8 mouse cellular contexts compared by ENCODE assay signal in genomic region chr17:35868961-35869345, GRCm38 (mm10). TPM values are rescaled to one million over a fixed set of nuclear protein-coding genes. Genes with fewer than 3 reads are reported as not detected.
DNase-seq lines count a peak whose midpoint lies in the region; ATAC-seq and TF ChIP-seq lines count a peak whose summit lies in the region.

No protein-coding gene starts in this region.

- no peaks in the 10 kb centered on the region for H3K27me3 ChIP-seq in limb, embryonic 15.5 days
- H3K27me3 ChIP-seq in stomach, postnatal 0 days (ENCODE audit: control insufficient read depth, insufficient read depth, low read length), result no peaks in the 10 kb centered on the region

- H3K4me2 ChIP-seq in limb, embryonic 15.5 days, result peak overlapping the region; percentile 92
- peak overlapping the region; percentile 85 for H3K4me2 ChIP-seq in stomach, postnatal 0 days (replicated peaks; ENCODE audit: low read depth)

- DNase-seq in gastrocnemius, adult 2 months, result peak; percentile 3
- no peak for DNase-seq in gastrocnemius, postnatal 4 days (ENCODE audit: low spot score in 2 of 2)
- peak; percentile 21 for DNase-seq in thymus, postnatal 14 days
- DNase-seq in thymus, postnatal 4 days, result no peak
- DNase-seq in stomach, postnatal 0 days (ENCODE audit: low spot score), result no peak
- DNase-seq in cerebellum, adult 18-20 months, result no peak
- DNase-seq in left cerebral cortex, postnatal 14 days (ENCODE audit: low spot score in 2 of 2), result no peak

- H3K27ac ChIP-seq in gastrocnemius, adult 2 months, result peak overlapping the region; percentile 96
- peak overlapping the region; percentile 97 for H3K27ac ChIP-seq in limb, embryonic 15.5 days
- H3K27ac ChIP-seq in stomach, postnatal 0 days (replicated peaks), result peak overlapping the region; percentile 94

- 3% methylated on average over 7 of the region's 7 CpGs for WGBS in limb, embryonic 15.5 days
- WGBS in stomach, postnatal 0 days, result 2% methylated on average over 7 of the region's 7 CpGs

- peaks cover 8% of the 10 kb centered on the region for H3K36me3 ChIP-seq in limb, embryonic 15.5 days
- no peaks in the 10 kb centered on the region; the same call in 1 of the 2 replicates for H3K36me3 ChIP-seq in stomach, postnatal 0 days (ENCODE audit: control insufficient read depth, insufficient read depth, low read length)

- intact Hi-C loops in gastrocnemius, adult 2 months (cut with DNase I), result no loop called here
- intact Hi-C loops in left cerebral cortex, postnatal 14 days (cut with DNase I), result no loop called here

- H3K4me1 ChIP-seq in limb, embryonic 15.5 days, result peaks cover 64% of the 10 kb centered on the region
- peaks cover 3% of the 10 kb centered on the region; the same call in 1 of the 2 replicates for H3K4me1 ChIP-seq in stomach, postnatal 0 days (replicated peaks; ENCODE audit: control insufficient read depth, insufficient read depth)

- peak overlapping the region; percentile 78 for H3K4me3 ChIP-seq in gastrocnemius, adult 2 months
- peak overlapping the region; percentile 69 for H3K4me3 ChIP-seq in limb, embryonic 15.5 days
- peak overlapping the region; percentile 60 for H3K4me3 ChIP-seq in stomach, postnatal 0 days (ENCODE audit: low read depth, low read length)

- TF ChIP-seq CTCF in gastrocnemius, adult 2 months (IDR thresholded peaks at IDR 0.05), result no peak
- TF ChIP-seq CTCF in stomach, postnatal 0 days (IDR thresholded peaks at IDR 0.05; ENCODE audit: low read depth), result no peak

- no peak for TF ChIP-seq EP300 in stomach, postnatal 0 days (optimal IDR thresholded peaks at IDR 0.05)

- ATAC-seq in limb, embryonic 15.5 days (ENCODE audit: insufficient number of reproducible peaks, low FRiP score, low TSS enrichment, low read depth), result no peak
- ATAC-seq in stomach, postnatal 0 days (ENCODE audit: low FRiP score, low TSS enrichment), result no peak

- H3K9ac ChIP-seq in limb, embryonic 15.5 days, result peak overlapping the region; percentile 65
- H3K9ac ChIP-seq in stomach, postnatal 0 days (ENCODE audit: low read length), result peak overlapping the region; percentile 77

- H3K9me3 ChIP-seq in limb, embryonic 15.5 days, result no peaks in the 10 kb centered on the region
- no peaks in the 10 kb centered on the region for H3K9me3 ChIP-seq in stomach, postnatal 0 days (ENCODE audit: control insufficient read depth, low read length)

RNA-seq across cellular contexts. Expression of gene Ppp1r18, which starts 3.6 kb away (rescaled TPM):
- total RNA-seq in gastrocnemius, adult 2 months (2021), result 1 to 10 TPM; 3.9 to 7.9 TPM
- total RNA-seq in gastrocnemius, postnatal 4 days (2021), result 10 to 100 TPM; 30.2 to 32.7 TPM
- 24.8 and 28.8 TPM in 2 replicates for polyA plus RNA-seq in limb, embryonic 15.5 days (2015; fragmentation: Nextera tagmentation; extraction: Ambion mirVana)
- 15.3 and 16.6 TPM in 2 replicates for polyA plus RNA-seq in stomach, postnatal 0 days (2015; fragmentation: Nextera tagmentation; extraction: Ambion mirVana)
- total RNA-seq in left cerebral cortex, postnatal 14 days (2021), result 10 to 100 TPM; 12.8 to 14.1 TPM

RNA-seq across cellular contexts. Expression of gene Nrm, which starts 7.8 kb away (rescaled TPM):
- under 1 TPM; 0.82 to 0.86 TPM for total RNA-seq in gastrocnemius, adult 2 months (2021)
- total RNA-seq in gastrocnemius, postnatal 4 days (2021), result 10 to 100 TPM; 20.8 to 26.4 TPM
- polyA plus RNA-seq in limb, embryonic 15.5 days (2015; fragmentation: Nextera tagmentation; extraction: Ambion mirVana), result 55.5 and 59.0 TPM in 2 replicates
- polyA plus RNA-seq in stomach, postnatal 0 days (2015; fragmentation: Nextera tagmentation; extraction: Ambion mirVana), result 27.3 and 27.4 TPM in 2 replicates
- 1 to 10 TPM; 5.1 TPM for total RNA-seq in left cerebral cortex, postnatal 14 days (2021)

RNA-seq across cellular contexts. Expression of gene Dhx16, which starts 10.7 kb away (rescaled TPM):
- total RNA-seq in gastrocnemius, adult 2 months (2021), result 10 to 100 TPM; 13.2 to 16.2 TPM
- 10 to 100 TPM; 22.1 to 25.1 TPM for total RNA-seq in gastrocnemius, postnatal 4 days (2021)
- 36.8 and 41.3 TPM in 2 replicates for polyA plus RNA-seq in limb, embryonic 15.5 days (2015; fragmentation: Nextera tagmentation; extraction: Ambion mirVana)
- polyA plus RNA-seq in stomach, postnatal 0 days (2015; fragmentation: Nextera tagmentation; extraction: Ambion mirVana), result 14.2 and 19.3 TPM in 2 replicates
- 10 to 100 TPM; 30.1 to 32.1 TPM for total RNA-seq in left cerebral cortex, postnatal 14 days (2021)

RNA-seq across cellular contexts. Expression of gene Mdc1, which starts 27.6 kb away (rescaled TPM):
- total RNA-seq in gastrocnemius, adult 2 months (2021), result 1 to 10 TPM; 3.6 to 4.4 TPM
- total RNA-seq in gastrocnemius, postnatal 4 days (2021), result 10 to 100 TPM; 22.9 to 25.2 TPM
- 13.0 and 15.0 TPM in 2 replicates for polyA plus RNA-seq in limb, embryonic 15.5 days (2015; fragmentation: Nextera tagmentation; extraction: Ambion mirVana)
- 2.1 and 2.2 TPM in 2 replicates for polyA plus RNA-seq in stomach, postnatal 0 days (2015; fragmentation: Nextera tagmentation; extraction: Ambion mirVana)
- total RNA-seq in left cerebral cortex, postnatal 14 days (2021), result 10 to 100 TPM; 10.7 to 14.6 TPM

RNA-seq across cellular contexts. Expression of gene 2310061I04Rik, which starts 28.3 kb away (rescaled TPM):
- total RNA-seq in gastrocnemius, adult 2 months (2021), result 10 to 100 TPM; 73.0 to 78.4 TPM
- total RNA-seq in gastrocnemius, postnatal 4 days (2021), result 10 to 100 TPM; 44.4 to 49.0 TPM
- polyA plus RNA-seq in limb, embryonic 15.5 days (2015; fragmentation: Nextera tagmentation; extraction: Ambion mirVana), result 18.0 and 23.0 TPM in 2 replicates
- polyA plus RNA-seq in stomach, postnatal 0 days (2015; fragmentation: Nextera tagmentation; extraction: Ambion mirVana), result 20.5 and 21.7 TPM in 2 replicates
- total RNA-seq in left cerebral cortex, postnatal 14 days (2021), result 10 to 100 TPM; 65.2 to 66.9 TPM

Comparison
In these comparisons a context has a peak if more than half of its experiments do, and no peak if none do; other contexts are left out.
1. DNase-seq: peak in gastrocnemius, adult 2 months (single experiment) and thymus, postnatal 14 days (single experiment); none in gastrocnemius, postnatal 4 days (0 of 2), thymus, postnatal 4 days (single experiment), stomach, postnatal 0 days (single experiment), cerebellum, adult 18-20 months (0 of 2) and left cerebral cortex, postnatal 14 days (0 of 2).
2. Peak in every context shown above with its lines, with median percentiles within 50 percentile points of each other: H3K27ac ChIP-seq and H3K4me3 ChIP-seq.